Mouse (Mus musculus) adrenal gland, postnatal 4 days (tissue): ENCODE data around the gene Col6a5. TPM values are rescaled to one million over a fixed set of nuclear protein-coding genes. Genes with fewer than 3 reads are reported as not detected.
"Not testable (repeated sequence)": the region's sequence is repeated elsewhere in the genome, so short reads cannot be mapped to it uniquely, and the experiment has no call there.

Source experiments
- DNase-seq, 2 experiments: peaks; one replicate each; pipeline ENCODE4 v3.0.0; 2021 to 2022; ENCODE audit warnings: low spot score in 2 of 2, mixed read lengths in 2 of 2
- total RNA-seq, 2 experiments: library from RNA; stranded (reverse); gene quantifications; 2 replicates each; pipeline ENCODE4 v1.2.3; 2021

Gene Col6a5
- total RNA-seq, 2 experiments from 2014 or later = 5.5 to 6.4 TPM

DNA sequence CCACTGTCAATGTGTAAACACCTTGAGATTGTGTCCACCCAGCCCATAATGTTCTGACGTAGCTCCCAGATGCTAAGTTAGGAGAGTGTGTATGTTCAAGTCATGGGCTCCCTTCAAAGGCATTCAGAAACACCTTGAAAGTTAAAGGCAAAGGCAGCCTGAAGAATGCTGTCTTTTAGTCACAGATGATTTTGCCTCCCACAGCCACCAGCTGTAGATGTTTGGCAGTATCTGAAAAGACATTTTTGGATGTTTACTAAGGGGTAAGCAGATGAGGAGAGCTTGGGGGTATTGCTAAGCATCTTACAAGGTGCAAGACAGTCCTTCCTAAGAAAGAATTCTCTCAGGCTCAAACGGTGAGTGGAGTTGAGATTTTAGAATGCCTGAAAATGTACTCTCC is 50.3 kb downstream of the Col6a5 start:
- no peak for DNase-seq

- no peak for DNase-seq
Measured at GRCm38 (mm10) chr9:105909352-105909751, 51.1 kb downstream of the Col6a5 start.

DNA sequence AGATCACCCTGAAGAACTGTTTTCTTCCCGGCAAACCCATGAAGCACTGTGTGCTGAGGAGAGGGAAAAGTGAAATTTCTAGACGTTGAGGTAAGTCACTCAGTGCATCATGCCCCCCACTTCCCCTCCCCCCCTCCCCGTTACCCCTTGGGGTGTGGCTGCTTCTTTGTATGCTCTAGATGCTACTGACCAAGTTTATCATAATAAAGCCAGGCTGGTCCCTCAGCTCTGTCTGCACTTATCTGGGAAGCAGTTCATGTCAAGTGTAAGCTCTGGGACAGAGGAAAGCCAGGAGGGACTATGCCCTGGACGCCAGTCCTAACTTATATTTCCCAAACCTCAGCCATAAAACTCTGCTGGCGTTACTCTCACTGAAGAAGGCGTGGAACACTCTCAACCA is 53.0 kb downstream of the Col6a5 start:
- no peak for DNase-seq

- no peak for DNase-seq
Measured at GRCm38 (mm10) chr9:105887521-105887920, 72.9 kb downstream of the Col6a5 start.

GRCm38 (mm10) chr9:105884656-105885430 is 75.6 kb downstream of the Col6a5 start:
- DNase-seq = no peak

DNA sequence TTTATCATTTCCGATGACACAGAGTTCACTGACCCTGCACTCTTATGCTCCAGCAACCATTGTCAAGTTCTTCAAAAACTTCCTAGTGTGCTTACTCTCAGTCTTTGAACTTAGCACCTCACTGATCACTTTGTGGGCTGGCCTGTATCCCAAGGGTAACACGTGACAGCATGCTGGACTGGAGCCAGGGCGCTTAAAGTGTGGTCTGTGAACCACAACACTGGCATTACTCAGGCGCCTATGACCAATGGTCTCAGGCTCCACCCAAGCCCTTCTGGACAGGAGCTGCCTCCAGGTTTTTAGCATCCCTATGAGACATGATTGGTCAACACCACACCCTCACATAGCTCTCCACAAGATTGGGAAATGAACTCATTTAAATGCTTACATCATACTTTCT is 79.7 kb downstream of the Col6a5 start:
- DNase-seq = no peak

DNA sequence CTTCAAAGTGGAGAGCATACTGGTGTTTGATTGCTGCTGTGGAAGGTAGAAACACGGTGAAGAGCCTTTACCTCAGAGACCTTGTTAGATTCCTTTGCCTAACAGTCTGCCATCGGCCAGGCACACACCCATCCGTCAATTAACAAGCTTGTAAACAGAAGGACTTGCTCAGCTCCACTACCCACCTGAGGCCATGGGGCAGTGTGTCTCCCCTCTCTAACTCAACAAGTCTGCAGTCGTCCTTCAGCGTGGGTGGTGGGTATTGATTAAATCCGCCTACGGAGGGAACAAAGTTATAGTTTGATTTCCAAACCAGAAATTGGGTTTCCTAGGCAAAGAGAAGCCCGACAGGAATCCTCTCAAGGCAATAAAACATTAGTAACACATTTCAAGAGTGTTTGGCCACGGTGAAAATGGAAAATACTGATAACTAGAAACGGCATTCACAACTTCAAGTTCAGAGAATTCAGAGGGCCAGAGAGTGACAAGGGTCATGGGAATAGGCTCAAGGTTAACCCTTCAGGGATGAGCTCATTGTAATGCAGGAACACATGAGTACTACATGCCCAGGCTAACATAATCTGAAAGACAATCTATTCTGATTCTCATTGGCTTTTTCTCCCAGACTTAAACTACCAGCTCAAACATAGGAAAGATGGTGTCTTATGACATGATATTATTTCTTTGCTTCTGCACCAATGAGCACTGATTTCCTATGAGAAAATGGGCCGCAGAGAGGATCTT is 81.9 kb downstream of the Col6a5 start:
- no peak for DNase-seq

DNA sequence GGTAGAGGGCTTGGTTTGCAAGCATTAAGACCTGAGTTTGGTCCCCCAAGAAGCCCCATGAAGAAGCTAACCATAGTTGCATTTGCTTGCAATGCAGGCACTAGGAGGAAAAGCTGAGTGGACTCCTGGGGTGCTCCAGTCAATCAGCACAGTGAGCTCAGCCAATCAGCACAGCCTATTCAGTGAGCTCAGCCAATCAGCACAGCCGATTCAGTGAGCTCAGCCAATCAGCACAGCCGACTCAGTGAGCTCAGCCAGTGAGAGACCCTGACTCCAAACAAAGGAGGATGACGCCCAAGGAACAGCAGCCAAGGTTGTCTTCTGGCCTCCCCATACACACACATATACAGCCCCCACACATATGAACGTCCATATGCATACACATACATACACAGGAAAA is 84.3 kb downstream of the Col6a5 start:
- no peak for DNase-seq

DNA sequence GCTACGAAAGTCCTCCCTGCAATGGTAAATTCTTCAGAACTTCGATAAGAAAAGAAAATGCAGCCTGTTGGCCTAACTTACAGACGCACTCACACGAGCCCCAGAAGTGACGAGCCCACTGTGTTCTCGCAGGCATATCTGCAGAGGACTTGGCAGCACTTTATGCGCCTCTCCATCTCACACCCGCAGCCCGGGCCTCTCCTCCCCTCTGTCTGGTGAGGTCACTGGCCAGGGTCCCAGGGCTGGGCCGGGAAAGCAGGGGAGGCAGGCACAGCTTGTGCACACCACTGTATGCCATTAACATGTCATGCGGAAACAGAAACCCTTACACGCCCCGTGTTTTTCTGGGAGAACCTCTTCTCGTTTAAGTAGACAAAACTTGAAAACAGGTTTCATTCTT is 88.8 kb downstream of the Col6a5 start:
- no peak for DNase-seq

GRCm38 (mm10) chr9:105857773-105858172 is 102.7 kb downstream of the Col6a5 start:
- DNase-seq = peak; percentile 8 to 22

DNA sequence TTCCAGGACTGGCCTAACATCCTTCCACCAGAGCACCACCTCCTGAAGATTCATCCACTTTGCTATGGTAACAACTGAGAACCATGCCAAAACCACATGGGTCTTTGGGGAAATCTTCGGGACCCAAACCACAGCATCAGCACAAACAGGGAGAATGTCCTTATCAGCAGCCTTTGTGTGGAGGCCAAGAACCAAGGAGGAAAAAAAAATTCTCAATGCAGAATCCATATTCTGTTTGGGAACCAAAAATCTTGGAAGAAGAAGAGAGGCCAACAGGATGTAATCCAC is 107.7 kb downstream of the Col6a5 start:
- no peak for DNase-seq

- DNase-seq = no peak
Measured at GRCm38 (mm10) chr9:105852015-105852777, 108.2 kb downstream of the Col6a5 start.

DNA sequence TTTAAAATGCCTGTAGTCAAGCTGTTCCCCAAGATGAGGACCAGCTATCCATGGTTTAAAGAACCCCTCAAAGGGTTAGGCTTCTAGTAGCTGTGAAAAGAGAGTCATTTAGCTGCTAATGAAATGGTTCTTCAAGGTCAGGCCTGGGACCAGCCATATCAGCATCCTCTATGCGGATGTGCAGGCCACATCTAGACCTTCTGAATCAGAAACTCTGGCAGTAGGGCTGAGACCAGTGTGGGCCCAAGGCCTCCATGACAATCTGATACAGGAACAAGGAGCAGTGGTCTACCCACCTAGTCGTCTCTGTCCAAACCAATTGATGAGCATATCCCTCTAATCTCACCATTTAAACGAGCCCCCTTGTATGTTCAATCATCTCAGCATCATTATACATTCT is 109.4 kb downstream of the Col6a5 start:
- no peak for DNase-seq

- no peak for DNase-seq
Measured at GRCm38 (mm10) chr9:105848396-105848795, 112.0 kb downstream of the Col6a5 start.

DNA sequence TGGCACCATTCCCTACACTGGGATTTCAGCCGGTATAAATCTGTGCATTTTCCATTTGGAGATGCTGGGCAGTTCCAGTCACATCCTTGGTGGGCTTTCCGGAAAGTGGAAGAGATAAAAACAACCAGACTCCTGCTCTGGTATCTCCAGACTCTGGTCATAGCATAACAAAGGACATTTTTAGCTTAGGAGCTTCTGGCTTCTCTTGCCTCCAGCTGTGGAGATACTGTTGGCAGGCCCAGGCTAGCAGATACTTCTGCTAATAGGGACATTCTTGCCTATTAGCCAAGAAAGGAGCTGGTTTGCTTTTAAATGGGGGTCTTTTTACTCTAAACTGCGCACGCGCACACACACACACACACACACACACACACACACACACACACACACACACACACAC is 113.2 kb downstream of the Col6a5 start:
- DNase-seq = no peak

DNA sequence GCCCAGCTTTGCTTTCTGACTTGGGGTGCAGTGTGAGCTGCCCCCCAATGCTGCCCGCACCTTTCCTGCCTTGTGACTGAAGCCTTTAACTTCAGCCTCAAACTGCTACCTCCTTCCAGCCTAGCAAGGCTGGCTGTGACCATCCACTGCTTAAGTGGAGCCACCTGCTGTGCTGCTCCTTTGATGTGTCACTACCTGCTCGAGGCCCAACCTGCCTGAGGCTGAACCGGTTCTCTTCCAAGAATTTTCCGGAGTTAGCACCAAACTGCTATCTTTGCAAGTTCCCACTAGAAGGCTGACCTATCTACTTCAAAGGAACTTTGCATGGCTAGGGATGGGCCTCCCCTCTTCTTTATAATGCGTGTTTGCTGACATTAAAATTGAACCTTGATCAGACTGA is 119.1 kb downstream of the Col6a5 start:
- not testable (repeated sequence) for DNase-seq

- no peak for DNase-seq
Measured at GRCm38 (mm10) chr9:105839147-105839515, 121.3 kb downstream of the Col6a5 start.

DNA sequence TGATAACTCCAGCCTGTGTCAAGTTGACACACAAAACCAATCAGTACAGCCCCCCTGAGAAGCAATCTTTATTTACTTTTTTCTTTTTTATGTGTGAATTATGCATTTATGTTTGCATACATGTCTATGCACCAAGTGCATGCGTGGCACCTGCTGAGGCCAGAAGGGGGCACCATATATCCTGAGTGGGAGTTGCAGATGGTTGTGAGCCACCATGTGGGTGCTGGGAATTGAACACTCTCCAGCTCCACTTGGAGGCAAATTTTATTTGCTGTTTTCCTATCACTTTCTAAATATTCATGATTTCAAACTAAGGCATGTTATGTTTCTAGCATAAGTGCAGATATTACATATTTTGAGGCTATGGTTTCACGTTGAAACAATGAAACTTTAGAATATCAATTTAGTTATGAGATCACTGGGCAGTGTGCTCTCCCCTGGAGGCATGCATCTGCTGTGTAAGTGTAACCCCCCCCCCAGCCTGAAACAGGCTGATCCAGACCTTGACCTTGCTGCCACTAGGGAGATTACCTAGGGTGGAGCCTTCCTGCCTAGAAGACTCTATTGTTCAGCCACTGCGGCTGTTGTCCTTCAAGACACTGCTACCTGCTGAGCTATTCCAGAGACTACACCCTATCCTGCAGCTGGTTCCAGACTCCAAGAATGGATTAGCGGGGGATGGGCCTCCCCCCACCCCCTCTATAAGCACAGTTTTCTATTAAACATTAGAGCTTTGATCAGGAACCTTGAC is 121.9 kb downstream of the Col6a5 start:
- no peak for DNase-seq

- DNase-seq = no peak
Measured at GRCm38 (mm10) chr9:105835587-105835986, 124.9 kb downstream of the Col6a5 start.

GRCm38 (mm10) chr9:105834799-105835198 is 125.6 kb downstream of the Col6a5 start:
- DNase-seq = no peak

GRCm38 (mm10) chr9:105831291-105831690 is 129.2 kb downstream of the Col6a5 start:
- no peak for DNase-seq
